Mouse (Mus musculus) kidney, embryonic 15.5 days (tissue): Measurements from ENCODE around the gene Opn3. TPM values are rescaled to one million over a fixed set of nuclear protein-coding genes. Genes with fewer than 3 reads are reported as not detected.

Experiments used
- ATAC-seq: fragments of 200-750 bp; cut with Nextera tagmentation; replicated peaks from 2 replicates; pipeline ENCODE4 v1.8.0; 2017; ENCODE audit warnings: moderate TSS enrichment; ENCODE audit not compliant: low FRiP score
- H3K27ac ChIP-seq: fragments of 300-500 bp; sonication (generic); 2 replicates; pipeline ENCODE4 v1.5.1; 2015; ENCODE audit warnings: mild to moderate bottlenecking, inconsistent platforms
- H3K27me3 ChIP-seq: fragments of 300-500 bp; sonication (generic); 2 replicates; pipeline ENCODE4 v1.6.1; 2015; ENCODE audit warnings: inconsistent platforms
- H3K36me3 ChIP-seq: fragments of 300-500 bp; sonication (generic); 2 replicates; pipeline ENCODE4 v1.6.1; 2015; ENCODE audit warnings: inconsistent platforms
- H3K4me1 ChIP-seq: fragments of 300-500 bp; sonication (generic); 2 replicates; pipeline ENCODE4 v1.6.1; 2015; ENCODE audit warnings: inconsistent platforms
- H3K4me2 ChIP-seq: fragments of 300-500 bp; sonication (generic); 2 replicates; pipeline ENCODE4 v1.6.1; 2015; ENCODE audit warnings: moderate library complexity, mild to moderate bottlenecking, inconsistent platforms
- H3K4me3 ChIP-seq: fragments of 300-500 bp; sonication (generic); replicated peaks from 2 replicates; pipeline ENCODE4 v1.5.1; 2015; ENCODE audit warnings: mild to moderate bottlenecking, inconsistent platforms
- H3K9ac ChIP-seq: fragments of 300-500 bp; sonication (generic); 2 replicates; pipeline ENCODE4 v1.6.1; 2015; ENCODE audit warnings: mild to moderate bottlenecking, inconsistent platforms
- H3K9me3 ChIP-seq: fragments of 300-500 bp; sonication (generic); replicated peaks from 2 replicates; pipeline ENCODE4 v1.6.1; 2016; ENCODE audit warnings: inconsistent platforms
- WGBS: fragments of 180-500 bp; shearing (Covaris S2); methylation state at CpG from one replicate; pipeline ENCODE4 v1.1.7; 2015; ENCODE audit warnings: mixed read lengths; 5-methylcytosine and 5-hydroxymethylcytosine counted together
- polyA plus RNA-seq: library from polyadenylated mRNA; unstranded; fragments of >200 nt; fragmentation: Nextera tagmentation; extraction: Ambion mirVana; gene quantifications from 2 replicates; pipeline ENCODE4 v1.2.1, GENCODE M21; 2015

The Opn3 gene
- polyA plus RNA-seq, 1 experiment from 2014 or later: 8.1 TPM

DNA sequence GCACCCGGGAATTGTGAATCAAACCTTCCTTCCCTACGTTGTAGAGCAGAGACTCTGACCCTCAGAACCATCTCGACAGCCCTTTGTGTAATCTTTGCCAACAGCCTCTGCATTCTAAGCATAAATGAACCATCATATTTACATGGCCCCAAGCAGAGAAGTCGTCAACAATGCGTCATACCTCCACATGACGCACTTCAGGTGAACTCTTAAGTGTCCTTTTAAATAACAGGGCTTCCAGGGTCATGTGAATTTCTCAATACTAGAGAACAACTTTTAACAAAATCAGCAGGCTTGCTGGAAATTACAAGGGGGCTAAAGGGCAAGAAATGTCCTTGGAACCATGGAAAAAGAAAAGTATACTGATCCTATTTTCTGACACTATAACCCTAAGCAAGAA is 68.9 kb downstream of the Opn3 start:
- no peak for ATAC-seq
- peaks cover 19% of the 10 kb centered on the region for H3K36me3 ChIP-seq
- H3K4me1 ChIP-seq: peaks cover 16% of the 10 kb centered on the region
- H3K4me3 ChIP-seq: no peak overlapping the region
- no peak overlapping the region for H3K4me2 ChIP-seq
- WGBS: 90% methylated on average over 6 of the region's 6 CpGs
- H3K9ac ChIP-seq: no peak overlapping the region
- no peaks in the 10 kb centered on the region for H3K9me3 ChIP-seq
- H3K27me3 ChIP-seq: no peaks in the 10 kb centered on the region
- H3K27ac ChIP-seq: no peak overlapping the region

DNA sequence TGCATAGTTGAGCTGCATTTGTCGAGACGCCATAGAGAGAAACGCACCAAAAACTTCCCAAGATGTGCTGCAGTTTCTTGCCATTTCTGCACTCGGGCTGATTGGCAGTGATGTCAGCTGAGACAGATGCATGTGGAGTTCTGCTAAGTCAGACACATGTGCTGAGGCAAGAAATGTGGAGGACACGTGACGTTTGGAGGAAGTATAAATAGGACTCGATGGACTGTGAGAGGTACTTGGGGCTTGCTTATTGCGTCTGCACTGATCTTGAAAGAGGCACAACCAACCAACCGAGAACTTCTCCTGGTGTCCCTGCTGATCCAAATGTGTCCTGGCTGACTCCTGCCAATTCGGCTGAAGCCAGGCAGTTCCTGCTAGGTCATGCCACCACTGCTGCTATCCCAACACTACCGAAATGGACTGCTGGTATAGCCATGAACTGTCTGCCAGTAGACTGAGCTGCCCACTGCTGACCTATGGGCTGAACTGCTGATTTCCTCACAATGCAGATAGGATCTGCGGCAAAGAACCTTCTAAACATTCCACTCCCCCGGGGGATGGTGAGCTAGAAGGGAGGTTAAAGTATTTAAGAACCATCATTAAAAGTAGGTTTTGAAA is 72.7 kb downstream of the Opn3 start, which contains the start of gene Kmo:
Kmo (plus strand) TSS at position 568 of the 618 bp plus-strand sequence.
- WGBS: 88% methylated on average over 13 of the region's 13 CpGs
- no peak within 1 kb of the TSS for H3K27ac ChIP-seq
- no peak within 1 kb of the TSS for H3K9ac ChIP-seq
- ATAC-seq: no peak
- no peak within 1 kb of the TSS for H3K4me2 ChIP-seq
- no peaks in the 10 kb centered on the region for H3K9me3 ChIP-seq
- no peaks in the 10 kb centered on the region for H3K27me3 ChIP-seq
- peaks cover 53% of the 10 kb centered on the region for H3K36me3 ChIP-seq
- peaks cover 16% of the 10 kb centered on the region for H3K4me1 ChIP-seq
- no peak within 1 kb of the TSS for H3K4me3 ChIP-seq

DNA sequence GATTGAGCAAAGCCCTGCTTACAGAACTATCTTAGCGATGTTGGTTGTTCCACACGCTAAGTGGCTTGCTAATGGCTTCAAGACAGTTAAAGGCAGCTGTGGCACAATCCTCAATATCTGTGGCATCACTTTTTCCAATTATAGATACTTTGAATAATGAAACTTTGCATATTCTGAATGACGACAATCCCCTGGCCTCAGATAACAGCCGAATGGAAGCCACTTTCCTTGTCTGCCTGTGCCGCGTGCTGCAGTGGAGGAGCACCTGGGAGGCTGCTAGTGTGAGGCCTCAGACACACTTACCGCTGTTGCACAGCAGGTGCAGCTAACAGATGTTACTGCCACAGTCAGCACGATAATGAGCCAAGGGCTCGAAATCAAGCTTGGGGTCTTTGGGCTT is 77.6 kb downstream of the Opn3 start:
- Histone ChIP-seq H3K27me3 (no peaks in the 10 kb centered on the region), H3K27ac (no peak overlapping the region), H3K4me2 (no peak overlapping the region), H3K4me1 (no peaks in the 10 kb centered on the region), H3K36me3 (peaks cover 88% of the 10 kb centered on the region), H3K4me3 (no peak overlapping the region), H3K9ac (no peak overlapping the region), H3K9me3 (no peaks in the 10 kb centered on the region)
- WGBS: 94% methylated on average over 9 of the region's 9 CpGs
- no peak for ATAC-seq

Other genes starting within 250 kb of the Opn3 start
- gene Rgs7, start 200.3 kb downstream of the Opn3 start, polyA plus RNA-seq: 0.53 and 1.5 TPM in 2 replicates
- 0.25 and 0.37 TPM in 2 replicates for gene Kmo, start 72.4 kb downstream of the Opn3 start, polyA plus RNA-seq
- gene Fh1, start 67.1 kb downstream of the Opn3 start, polyA plus RNA-seq: 127 and 133 TPM in 2 replicates
- gene Chml, start 125 bp upstream of the Opn3 start, polyA plus RNA-seq: 3.0 and 3.4 TPM in 2 replicates
- gene Wdr64, start 5.8 kb upstream of the Opn3 start, polyA plus RNA-seq: 0.08 and 0.10 TPM in 2 replicates
- 79.9 and 86.9 TPM in 2 replicates for gene Exo1, start 187.8 kb upstream of the Opn3 start, polyA plus RNA-seq
- 0.16 TPM in 1 of 2 replicates, not detected in the other for gene Gm38100, start 227.6 kb upstream of the Opn3 start, polyA plus RNA-seq